Mouse (Mus musculus): Measurements from ENCODE around the gene Klhl33. TPM values are rescaled to one million over a fixed set of nuclear protein-coding genes. Genes with fewer than 3 reads are reported as not detected.
"Not testable (repeated sequence)": the region's sequence is repeated elsewhere in the genome, so short reads cannot be mapped to it uniquely, and the experiment has no call there.

The Klhl33 gene
- not detected in 2 replicates for polyA plus RNA-seq (2012)

DNA sequence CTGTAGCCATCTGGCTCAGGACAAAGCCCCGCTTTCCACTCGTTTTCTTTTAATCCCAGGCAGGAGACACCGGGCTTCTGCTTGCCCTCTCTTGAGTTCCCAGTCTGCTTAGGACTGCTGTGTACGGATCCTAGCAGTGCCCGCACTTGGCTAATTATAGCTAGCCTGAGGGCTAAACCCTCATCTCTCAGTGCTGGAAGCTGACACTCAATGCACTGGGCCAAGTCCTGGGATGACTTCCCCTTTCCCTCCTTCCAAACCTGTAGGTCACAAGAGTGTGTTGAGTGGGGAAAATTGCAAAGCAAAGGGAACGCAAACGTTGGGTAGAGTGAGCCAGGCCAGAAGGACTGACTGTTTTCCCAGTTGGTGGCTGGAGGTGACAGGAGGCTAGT, at the start of gene Klhl33:
Gene Klhl33 (minus strand): TSS at position 134 of the 392 bp plus-strand sequence.
- Histone ChIP-seq H3K9me3 (ENCODE audit: control insufficient read depth, low read length) (no peaks in the 10 kb centered on the region), H3K4me1 (ENCODE audit: control insufficient read depth) (peaks cover 2% of the 10 kb centered on the region), H3K4me3 (replicated peaks) (peak within 1 kb of the TSS; percentile 43), H3K36me3 (ENCODE audit: control insufficient read depth) (no peaks in the 10 kb centered on the region), H3K27me3 (ENCODE audit: control insufficient read depth) (peaks cover 33% of the 10 kb centered on the region)
- TF ChIP-seq TAL1 (IDR thresholded peaks at IDR 0.05; ENCODE audit: low read length), result no peak
- no peak for TF ChIP-seq GATA1 (IDR thresholded peaks at IDR 0.05; ENCODE audit: low read length)

DNA sequence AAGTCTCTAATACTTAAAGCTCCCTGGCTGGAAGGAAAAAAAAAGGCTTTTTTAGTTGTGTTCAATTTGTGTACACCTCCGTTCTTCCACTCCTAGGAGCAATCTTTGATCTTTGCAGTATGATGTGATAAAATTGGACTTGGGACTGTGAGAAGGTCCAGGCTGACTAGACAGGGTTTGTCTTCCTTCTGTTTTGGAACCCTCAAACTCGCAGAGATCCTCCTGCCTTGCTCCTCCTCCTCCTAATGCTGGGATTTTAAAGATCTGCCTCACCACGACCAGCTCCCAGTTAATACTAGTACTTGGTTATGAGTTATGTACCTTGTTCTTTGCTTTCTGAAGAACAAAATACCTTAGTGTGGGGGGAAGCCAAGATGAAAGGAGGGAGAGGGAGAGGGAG, 48.2 kb upstream of the Klhl33 start:
- H3K36me3 ChIP-seq (ENCODE audit: control insufficient read depth); H3K4me1 ChIP-seq (ENCODE audit: control insufficient read depth); H3K9me3 ChIP-seq (ENCODE audit: control insufficient read depth, low read length); H3K27me3 ChIP-seq (ENCODE audit: control insufficient read depth): not testable (repeated sequence)
- peak overlapping the region; percentile 66 for H3K4me3 ChIP-seq (replicated peaks)

DNA sequence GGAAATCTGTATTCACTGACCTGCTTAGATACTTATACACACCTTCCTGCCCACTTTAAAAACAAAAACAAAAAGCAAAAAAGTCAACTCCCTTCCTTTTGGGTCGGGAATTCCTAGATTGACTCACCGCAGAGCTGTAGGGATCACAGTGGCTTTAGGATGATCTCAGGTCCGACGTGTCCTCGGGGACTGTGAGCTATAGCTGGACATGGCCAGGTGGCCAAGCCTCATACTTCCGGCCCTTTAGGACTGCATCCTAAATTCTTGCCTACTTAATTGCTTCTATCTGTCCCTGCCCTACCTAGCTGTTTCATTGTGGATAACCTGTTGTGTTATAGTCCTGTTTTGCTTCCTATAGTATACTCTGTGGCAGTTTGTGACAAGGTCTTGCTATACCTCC, 47.8 kb upstream of the Klhl33 start:
- not testable (repeated sequence) for H3K4me1 ChIP-seq (ENCODE audit: control insufficient read depth); H3K9me3 ChIP-seq (ENCODE audit: control insufficient read depth, low read length); H3K27me3 ChIP-seq (ENCODE audit: control insufficient read depth); H3K36me3 ChIP-seq (ENCODE audit: control insufficient read depth)
- H3K4me3 ChIP-seq (replicated peaks), result peak overlapping the region; percentile 66

DNA sequence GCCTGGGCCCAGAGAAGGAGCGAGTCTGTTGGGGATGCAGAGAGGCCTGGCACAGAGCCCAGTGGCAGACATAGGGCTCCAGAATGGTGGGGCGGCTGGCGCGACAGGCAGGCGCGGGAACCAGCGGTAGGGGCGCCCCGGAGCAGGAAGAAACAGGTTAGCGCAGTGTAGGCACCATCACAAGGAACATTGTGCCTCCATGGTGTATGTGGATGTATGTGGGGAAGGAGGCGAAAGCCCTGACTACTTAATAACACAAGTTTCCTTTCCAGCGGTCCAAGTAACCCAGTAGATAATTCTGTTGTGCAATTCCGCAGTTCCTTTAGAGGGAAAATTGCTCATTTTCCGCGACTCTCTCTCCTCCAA, 47.3 kb upstream of the Klhl33 start:
- H3K36me3 ChIP-seq (ENCODE audit: control insufficient read depth); H3K9me3 ChIP-seq (ENCODE audit: control insufficient read depth, low read length); H3K4me1 ChIP-seq (ENCODE audit: control insufficient read depth); H3K27me3 ChIP-seq (ENCODE audit: control insufficient read depth): not testable (repeated sequence)
- H3K4me3 ChIP-seq (replicated peaks), result peak overlapping the region; percentile 66

DNA sequence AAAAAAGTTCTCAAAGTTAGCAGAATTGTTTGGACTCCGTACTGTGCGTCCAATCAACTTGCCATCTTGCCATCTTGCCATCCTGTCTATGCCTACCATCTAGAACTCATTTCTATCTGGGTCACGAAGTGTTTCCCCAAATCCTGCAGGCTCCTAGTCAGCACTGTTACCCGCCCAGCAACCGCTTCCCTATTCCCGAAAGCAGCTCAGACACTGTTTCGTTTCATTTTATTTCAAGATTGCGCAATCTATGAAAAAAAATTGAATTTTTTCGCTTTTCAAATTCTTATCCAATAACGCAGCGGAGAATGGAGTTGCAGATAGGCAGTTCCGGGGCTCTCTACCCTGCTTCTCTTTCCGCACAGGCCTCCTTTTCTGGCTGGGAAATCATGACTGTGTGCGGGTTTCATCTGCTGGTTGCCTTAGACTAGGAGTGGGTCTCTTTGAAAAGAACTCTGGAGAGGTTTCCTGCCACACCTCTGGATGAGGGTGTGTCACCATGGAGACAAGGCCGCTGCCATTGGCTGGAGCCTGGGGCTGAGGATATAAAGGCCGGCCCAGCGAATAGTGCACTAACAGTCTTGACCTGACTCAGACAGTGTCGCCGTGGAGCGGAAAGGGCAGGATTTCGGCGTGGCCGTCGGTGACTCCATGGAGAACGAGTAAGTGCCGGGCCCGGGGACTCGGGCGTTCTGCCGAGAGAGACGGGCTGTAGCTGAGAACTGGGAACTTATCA, 46.8 kb upstream of the Klhl33 start, which contains the start of gene Gm49342:
Gene Gm49342 (plus strand): TSS at position 586 of the 736 bp plus-strand sequence.
- H3K27me3 ChIP-seq (ENCODE audit: control insufficient read depth), result no peaks in the 10 kb centered on the region
- H3K36me3 ChIP-seq (ENCODE audit: control insufficient read depth), result no peaks in the 10 kb centered on the region
- H3K4me3 ChIP-seq (replicated peaks), result peak within 1 kb of the TSS; percentile 66
- peaks cover 11% of the 10 kb centered on the region for H3K4me1 ChIP-seq (ENCODE audit: control insufficient read depth)
- TF ChIP-seq TAL1 (IDR thresholded peaks at IDR 0.05; ENCODE audit: low read length) (no peak), GATA1 (IDR thresholded peaks at IDR 0.05; ENCODE audit: low read length) (no peak)
- no peaks in the 10 kb centered on the region for H3K9me3 ChIP-seq (ENCODE audit: control insufficient read depth, low read length)

DNA sequence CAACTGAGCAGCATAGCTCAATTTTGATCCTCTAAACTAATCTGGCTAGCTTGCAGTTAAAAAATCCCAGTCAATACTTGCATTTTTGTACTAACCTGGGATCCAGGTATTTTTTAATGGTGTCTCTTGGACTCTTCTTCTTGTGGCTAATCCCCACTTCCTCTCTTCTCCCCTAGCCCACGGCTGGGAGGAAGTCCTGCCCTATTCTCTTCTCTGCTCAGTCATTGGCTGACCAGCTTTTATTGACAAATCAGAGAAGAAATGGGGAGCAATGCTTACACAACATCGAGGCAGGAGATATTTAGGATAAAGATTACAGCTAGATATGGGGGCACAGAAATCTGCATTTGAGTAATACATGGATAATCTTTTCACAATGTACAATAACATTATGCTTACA, 41.6 kb upstream of the Klhl33 start:
- Histone ChIP-seq H3K4me3 (replicated peaks) (no peak overlapping the region), H3K27me3 (ENCODE audit: control insufficient read depth) (no peaks in the 10 kb centered on the region), H3K4me1 (ENCODE audit: control insufficient read depth) (peaks cover 3% of the 10 kb centered on the region), H3K36me3 (ENCODE audit: control insufficient read depth) (no peaks in the 10 kb centered on the region), H3K9me3 (ENCODE audit: control insufficient read depth, low read length) (no peaks in the 10 kb centered on the region)
- TF ChIP-seq TAL1 (IDR thresholded peaks at IDR 0.05; ENCODE audit: low read length) (no peak), GATA1 (IDR thresholded peaks at IDR 0.05; ENCODE audit: low read length) (no peak)

DNA sequence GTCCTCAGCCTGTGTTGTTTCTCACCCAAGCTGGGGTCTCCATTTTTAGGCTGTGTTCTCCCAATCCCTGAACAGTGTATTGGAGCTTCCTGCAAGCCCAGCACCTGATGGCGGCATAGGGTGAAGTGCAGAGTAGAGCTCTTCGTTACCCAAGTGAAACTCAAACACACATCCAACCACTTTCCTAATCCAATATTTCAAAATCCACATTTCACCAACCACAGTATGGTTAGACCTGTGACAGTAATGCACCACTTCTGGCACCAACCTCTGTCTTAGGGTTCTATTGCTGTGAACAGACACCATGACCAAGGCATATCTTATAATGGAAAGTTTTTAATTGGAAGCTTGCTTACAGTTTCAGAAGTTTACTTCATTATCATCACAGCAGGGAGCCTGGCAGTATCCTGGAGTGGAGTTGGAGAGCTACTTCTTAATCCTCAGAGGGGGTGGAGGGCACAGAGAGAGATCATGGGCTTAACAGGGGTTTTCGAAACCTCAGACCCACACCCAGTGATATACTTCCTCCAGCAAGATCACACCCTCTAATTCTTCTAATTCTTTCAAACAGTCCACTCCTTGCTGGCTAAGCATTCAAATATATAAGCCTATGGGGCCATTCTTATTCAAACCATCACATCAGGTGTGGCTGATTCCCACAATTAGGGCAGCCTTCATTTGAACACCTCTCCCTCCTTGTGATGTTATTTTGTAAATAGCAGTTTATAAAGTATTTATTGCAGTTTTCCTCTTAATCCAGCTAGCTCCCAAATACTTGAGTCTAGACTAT, 41.0 kb upstream of the Klhl33 start:
- Histone ChIP-seq H3K27me3 (ENCODE audit: control insufficient read depth) (no peaks in the 10 kb centered on the region), H3K36me3 (ENCODE audit: control insufficient read depth) (no peaks in the 10 kb centered on the region), H3K4me3 (replicated peaks) (no peak overlapping the region), H3K4me1 (ENCODE audit: control insufficient read depth) (0 out of 2 replicates have a peak, but pooled peaks cover 2% of the 10 kb centered on the region), H3K9me3 (ENCODE audit: control insufficient read depth, low read length) (no peaks in the 10 kb centered on the region)
- TF ChIP-seq GATA1 (IDR thresholded peaks at IDR 0.05; ENCODE audit: low read length) (no peak), TAL1 (IDR thresholded peaks at IDR 0.05; ENCODE audit: low read length) (no peak)

DNA sequence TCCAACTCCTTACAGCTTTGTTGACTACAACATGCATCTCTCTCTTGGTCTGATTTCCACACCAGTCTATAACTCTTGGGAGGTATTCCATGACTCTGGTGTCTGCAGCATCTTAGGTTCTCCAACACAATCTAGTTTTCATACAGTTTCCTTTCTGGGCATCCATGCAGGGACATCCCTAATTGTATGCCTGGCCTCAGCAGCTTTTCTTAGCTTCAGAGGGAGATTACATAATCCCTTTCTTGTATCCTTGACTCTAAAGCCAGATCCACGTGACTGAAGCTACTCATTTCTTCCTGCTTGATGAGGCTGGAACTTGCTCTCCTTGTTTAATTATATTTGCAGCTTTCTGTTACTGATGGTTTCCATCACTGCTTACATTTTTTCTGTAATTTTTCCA, 39.3 kb upstream of the Klhl33 start:
- TF ChIP-seq TAL1 (IDR thresholded peaks at IDR 0.05; ENCODE audit: low read length) (no peak), GATA1 (IDR thresholded peaks at IDR 0.05; ENCODE audit: low read length) (no peak)
- Histone ChIP-seq H3K4me3 (replicated peaks) (no peak overlapping the region), H3K4me1 (ENCODE audit: control insufficient read depth) (peaks cover 8% of the 10 kb centered on the region), H3K27me3 (ENCODE audit: control insufficient read depth) (no peaks in the 10 kb centered on the region), H3K36me3 (ENCODE audit: control insufficient read depth) (no peaks in the 10 kb centered on the region), H3K9me3 (ENCODE audit: control insufficient read depth, low read length) (no peaks in the 10 kb centered on the region)

DNA sequence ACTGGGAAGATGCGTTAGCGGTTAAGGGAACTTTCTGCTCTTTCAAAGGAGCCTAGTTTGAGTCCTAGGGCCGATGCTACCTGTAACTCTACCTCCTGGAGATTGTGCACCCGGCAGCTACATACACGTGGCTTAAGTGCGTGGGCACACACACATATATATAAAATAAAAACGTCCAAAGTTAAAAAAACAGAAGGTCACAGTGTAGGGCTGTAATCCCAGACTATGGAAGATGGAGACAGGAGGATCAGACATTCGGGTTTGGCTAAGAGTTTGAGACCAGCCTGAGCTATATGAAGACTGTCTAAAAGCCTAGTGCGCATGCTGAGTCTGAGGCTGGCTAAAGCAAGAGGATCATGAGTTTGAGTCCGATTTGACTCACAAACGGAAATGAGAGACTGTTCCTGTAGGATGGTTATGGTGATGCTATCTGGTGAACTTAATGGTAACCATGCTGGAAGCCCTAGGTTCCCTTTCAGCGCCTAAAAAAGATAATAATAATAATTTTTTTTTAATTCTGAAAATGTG, 34.2 kb upstream of the Klhl33 start:
- Histone ChIP-seq H3K27me3 (ENCODE audit: control insufficient read depth) (no peaks in the 10 kb centered on the region), H3K4me1 (ENCODE audit: control insufficient read depth) (peaks cover 32% of the 10 kb centered on the region), H3K9me3 (ENCODE audit: control insufficient read depth, low read length) (no peaks in the 10 kb centered on the region), H3K4me3 (replicated peaks) (peak overlapping the region; percentile 97), H3K36me3 (ENCODE audit: control insufficient read depth) (peaks cover 32% of the 10 kb centered on the region)
- TF ChIP-seq TAL1 (IDR thresholded peaks at IDR 0.05; ENCODE audit: low read length) (no peak), GATA1 (IDR thresholded peaks at IDR 0.05; ENCODE audit: low read length) (no peak)

Data from erythroblast, embryonic 14.5 days (primary cell).